Mouse (Mus musculus): ENCODE results near the gene Spsb1. TPM values are rescaled to one million over a fixed set of nuclear protein-coding genes. Genes with fewer than 3 reads are reported as not detected.
A peak's percentile ranks its signal among the peaks of the same experiment; 100 is the strongest.

Gene Spsb1
- polyA plus RNA-seq, 1 experiment from 2014 or later: 0.97 TPM

- Histone ChIP-seq H3K27me3 (0 out of 2 replicates have a peak, but pooled peaks cover 17% of the 10 kb centered on the region), H3K4me2 (no peak overlapping the region), H3K9ac (no peak overlapping the region), H3K36me3 (no peaks in the 10 kb centered on the region), H3K4me1 (replicated peaks) (no peaks in the 10 kb centered on the region), H3K9me3 (replicated peaks) (no peaks in the 10 kb centered on the region), H3K27ac (no peak overlapping the region), H3K4me3 (replicated peaks) (no peak overlapping the region)
- no peak for ATAC-seq (ENCODE audit: low read depth)
- WGBS (ENCODE audit: insufficient replicate concordance): 68% methylated on average over 5 of the region's 5 CpGs
- DNase-seq: no peak
Measured at GRCm38 (mm10) chr4:149891172-149891960, 63.5 kb downstream of the Spsb1 start.

- ATAC-seq (ENCODE audit: low read depth) (no peak), DNase-seq (no peak)
- 58% methylated on average over 8 of the region's 8 CpGs for WGBS (ENCODE audit: insufficient replicate concordance)
- Histone ChIP-seq H3K4me2 (no peak overlapping the region), H3K4me3 (replicated peaks) (no peak overlapping the region), H3K36me3 (no peaks in the 10 kb centered on the region), H3K9me3 (replicated peaks) (no peaks in the 10 kb centered on the region), H3K27ac (peak overlapping the region; percentile 36; the same call in 1 of the 2 replicates), H3K9ac (no peak overlapping the region), H3K27me3 (peaks cover 22% of the 10 kb centered on the region; the same call in 1 of the 2 replicates), H3K4me1 (replicated peaks) (no peaks in the 10 kb centered on the region)
Measured at GRCm38 (mm10) chr4:149890551-149890950, 64.3 kb downstream of the Spsb1 start.

GRCm38 (mm10) chr4:149889851-149890250 is 65.0 kb downstream of the Spsb1 start:
- no peak overlapping the region for H3K9ac ChIP-seq
- no peak overlapping the region for H3K4me3 ChIP-seq (replicated peaks)
- H3K9me3 ChIP-seq (replicated peaks): no peaks in the 10 kb centered on the region
- H3K27ac ChIP-seq: no peak overlapping the region
- ATAC-seq (ENCODE audit: low read depth) (no peak), DNase-seq (no peak)
- no peaks in the 10 kb centered on the region for H3K4me1 ChIP-seq (replicated peaks)
- no peak overlapping the region for H3K4me2 ChIP-seq
- 18% methylated on average over 13 of the region's 13 CpGs for WGBS (ENCODE audit: insufficient replicate concordance)
- peaks cover 22% of the 10 kb centered on the region; the same call in 1 of the 2 replicates for H3K27me3 ChIP-seq
- no peaks in the 10 kb centered on the region for H3K36me3 ChIP-seq

DNA sequence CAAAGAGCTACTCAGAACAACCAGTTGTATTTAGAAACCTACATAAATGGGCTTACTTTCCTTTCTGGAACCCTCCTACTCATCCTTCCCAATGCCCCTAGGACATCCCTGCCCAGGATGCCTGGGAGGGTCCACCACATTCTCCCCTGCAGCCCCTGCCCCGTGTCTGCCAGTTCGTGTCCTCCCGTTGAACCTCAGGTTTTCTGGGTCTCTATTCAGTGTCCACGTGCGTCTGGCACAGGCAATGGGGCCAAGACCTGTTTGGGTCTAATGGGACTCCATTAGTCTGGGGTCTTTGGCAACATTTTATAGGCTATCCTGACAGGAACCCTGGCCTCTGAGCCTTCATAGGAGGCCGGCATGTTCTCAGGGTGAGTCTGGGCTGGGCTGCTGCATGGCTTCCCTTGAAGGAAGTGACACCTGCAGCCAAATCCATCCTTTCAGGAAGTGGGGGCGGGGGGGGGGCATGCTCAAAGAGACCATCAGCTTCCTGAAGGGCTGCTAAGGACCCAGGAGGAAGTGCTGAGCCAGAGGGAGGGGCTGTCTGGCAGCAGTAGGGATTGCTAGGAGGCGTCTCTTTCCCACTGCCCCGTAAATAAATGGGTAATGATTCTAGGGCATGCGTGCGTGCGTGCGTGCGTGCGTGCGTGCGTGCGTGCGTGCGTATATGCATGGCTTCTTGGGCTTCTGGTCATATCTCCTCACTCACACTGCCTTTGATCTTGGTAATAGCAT is 65.9 kb downstream of the Spsb1 start:
- H3K27me3 ChIP-seq: peaks cover 22% of the 10 kb centered on the region; the same call in 1 of the 2 replicates
- H3K9me3 ChIP-seq (replicated peaks): no peaks in the 10 kb centered on the region
- no peak for DNase-seq
- no peak overlapping the region for H3K4me2 ChIP-seq
- H3K4me1 ChIP-seq (replicated peaks): no peaks in the 10 kb centered on the region
- H3K27ac ChIP-seq: no peak overlapping the region
- H3K9ac ChIP-seq: no peak overlapping the region
- H3K36me3 ChIP-seq: no peaks in the 10 kb centered on the region
- 55% methylated on average over 20 of the region's 20 CpGs for WGBS (ENCODE audit: insufficient replicate concordance)
- H3K4me3 ChIP-seq (replicated peaks): no peak overlapping the region
- ATAC-seq (ENCODE audit: low read depth): no peak

GRCm38 (mm10) chr4:149888156-149888555 is 66.7 kb downstream of the Spsb1 start:
- H3K27ac ChIP-seq: no peak overlapping the region
- H3K4me2 ChIP-seq: no peak overlapping the region
- WGBS (ENCODE audit: insufficient replicate concordance): 72% methylated on average over 5 of the region's 5 CpGs
- H3K4me1 ChIP-seq (replicated peaks): no peaks in the 10 kb centered on the region
- no peak overlapping the region for H3K4me3 ChIP-seq (replicated peaks)
- peaks cover 22% of the 10 kb centered on the region; the same call in 1 of the 2 replicates for H3K27me3 ChIP-seq
- DNase-seq: no peak
- H3K36me3 ChIP-seq: no peaks in the 10 kb centered on the region
- no peak overlapping the region for H3K9ac ChIP-seq
- no peak for ATAC-seq (ENCODE audit: low read depth)
- no peaks in the 10 kb centered on the region for H3K9me3 ChIP-seq (replicated peaks)

GRCm38 (mm10) chr4:149886298-149887271 is 68.3 kb downstream of the Spsb1 start:
- WGBS (ENCODE audit: insufficient replicate concordance): 57% methylated on average over 18 of the region's 18 CpGs
- no peak for ATAC-seq (ENCODE audit: low read depth)
- Histone ChIP-seq H3K9ac (no peak overlapping the region), H3K4me2 (no peak overlapping the region), H3K4me1 (replicated peaks) (no peaks in the 10 kb centered on the region), H3K27ac (no peak overlapping the region), H3K9me3 (replicated peaks) (no peaks in the 10 kb centered on the region), H3K36me3 (no peaks in the 10 kb centered on the region), H3K4me3 (replicated peaks) (no peak overlapping the region), H3K27me3 (peaks cover 22% of the 10 kb centered on the region; the same call in 1 of the 2 replicates)
- no peak for DNase-seq

- Histone ChIP-seq H3K4me3 (replicated peaks) (no peak overlapping the region), H3K9ac (no peak overlapping the region), H3K4me1 (replicated peaks) (no peaks in the 10 kb centered on the region), H3K36me3 (no peaks in the 10 kb centered on the region), H3K27ac (no peak overlapping the region), H3K4me2 (no peak overlapping the region), H3K27me3 (peaks cover 16% of the 10 kb centered on the region), H3K9me3 (replicated peaks) (no peaks in the 10 kb centered on the region)
- no peak for DNase-seq
- ATAC-seq (ENCODE audit: low read depth): no peak
- WGBS (ENCODE audit: insufficient replicate concordance): 66% methylated on average over 10 of the region's 10 CpGs
Measured at GRCm38 (mm10) chr4:149883990-149884389, 70.9 kb downstream of the Spsb1 start.

DNA sequence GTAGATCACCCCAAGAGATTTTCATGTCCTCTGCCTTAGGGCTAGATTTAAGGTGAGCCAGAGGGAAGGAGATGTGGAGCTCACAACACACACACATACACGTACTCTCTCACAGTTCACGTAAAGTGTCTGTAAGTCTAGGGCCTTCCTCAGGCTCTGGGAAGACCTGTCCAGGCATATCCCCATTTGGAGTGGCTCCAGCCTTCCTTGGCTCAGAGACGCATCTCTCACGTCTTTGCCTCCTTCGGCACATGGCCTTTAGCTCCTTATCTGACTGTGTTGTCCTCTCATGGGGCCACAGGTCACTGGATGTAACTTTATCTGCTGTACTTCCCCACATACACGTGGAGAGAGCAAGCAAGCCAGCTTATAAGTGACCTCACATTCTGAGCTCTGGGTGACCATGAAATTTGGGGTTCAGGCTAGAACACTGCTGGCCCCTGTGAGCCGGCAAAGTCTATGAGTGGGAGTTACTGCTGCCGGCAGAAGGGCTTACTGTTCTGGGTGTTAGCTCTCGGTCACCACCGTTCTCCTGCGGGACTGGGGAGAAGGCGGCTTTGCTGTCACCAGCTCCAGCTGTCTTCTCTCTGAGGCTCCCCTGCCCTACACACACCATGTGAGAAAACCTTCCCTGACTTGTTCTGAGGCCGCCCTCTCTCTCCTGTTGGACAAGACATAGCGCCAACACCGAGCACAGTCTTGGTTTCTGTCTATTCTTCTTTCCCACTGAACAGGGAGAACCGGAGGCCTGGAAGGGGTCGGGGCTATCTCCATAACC is 72.5 kb downstream of the Spsb1 start:
- Histone ChIP-seq H3K4me3 (replicated peaks) (no peak overlapping the region), H3K4me1 (replicated peaks) (no peaks in the 10 kb centered on the region), H3K27ac (no peak overlapping the region), H3K36me3 (no peaks in the 10 kb centered on the region), H3K27me3 (peaks cover 22% of the 10 kb centered on the region), H3K9me3 (replicated peaks) (no peaks in the 10 kb centered on the region), H3K4me2 (no peak overlapping the region), H3K9ac (no peak overlapping the region)
- ATAC-seq (ENCODE audit: low read depth) (no peak), DNase-seq (no peak)
- 59% methylated on average over 17 of the region's 17 CpGs for WGBS (ENCODE audit: insufficient replicate concordance)

GRCm38 (mm10) chr4:149880908-149881307 is 73.9 kb downstream of the Spsb1 start:
- Histone ChIP-seq H3K9me3 (replicated peaks) (no peaks in the 10 kb centered on the region), H3K27me3 (peaks cover 32% of the 10 kb centered on the region), H3K9ac (no peak overlapping the region), H3K4me2 (no peak overlapping the region), H3K4me1 (replicated peaks) (no peaks in the 10 kb centered on the region), H3K27ac (no peak overlapping the region), H3K4me3 (replicated peaks) (no peak overlapping the region), H3K36me3 (no peaks in the 10 kb centered on the region)
- 48% methylated on average over 5 of the region's 5 CpGs for WGBS (ENCODE audit: insufficient replicate concordance)
- DNase-seq (no peak), ATAC-seq (ENCODE audit: low read depth) (no peak)

DNA sequence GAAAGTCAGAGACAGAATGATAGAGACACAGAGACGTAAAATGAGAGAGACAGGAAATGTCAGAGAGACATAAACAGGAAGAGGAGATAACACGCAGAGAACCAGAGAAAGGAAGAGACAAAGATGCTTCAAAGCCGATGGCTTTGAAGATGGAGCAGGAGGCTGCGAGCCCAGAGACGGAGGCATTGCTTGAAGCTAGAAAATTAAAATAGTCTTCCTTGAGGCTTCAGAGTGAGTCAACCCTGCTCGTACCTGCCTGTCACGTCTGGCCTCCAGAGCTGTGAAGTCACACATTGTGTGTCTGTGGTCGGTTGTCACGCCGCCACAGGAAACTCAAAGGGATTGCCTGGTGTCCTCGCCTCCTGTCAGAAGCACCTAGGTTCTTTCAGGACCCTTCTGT is 74.9 kb downstream of the Spsb1 start:
- Histone ChIP-seq H3K27ac (no peak overlapping the region), H3K4me2 (no peak overlapping the region), H3K9me3 (replicated peaks) (no peaks in the 10 kb centered on the region), H3K36me3 (no peaks in the 10 kb centered on the region), H3K4me1 (replicated peaks) (no peaks in the 10 kb centered on the region), H3K27me3 (peaks cover 31% of the 10 kb centered on the region), H3K4me3 (replicated peaks) (no peak overlapping the region), H3K9ac (no peak overlapping the region)
- DNase-seq: no peak
- WGBS (ENCODE audit: insufficient replicate concordance): 17% methylated on average over 11 of the region's 11 CpGs
- no peak for ATAC-seq (ENCODE audit: low read depth)

Measured in liver, embryonic 13.5 days (tissue).